Mouse (Mus musculus) G1E (cell line): Measurements from ENCODE around the gene Zc3h12d. TPM values are rescaled to one million over a fixed set of nuclear protein-coding genes. Genes with fewer than 3 reads are reported as not detected.

ENCODE experiments used
- ATAC-seq: 2 replicates; pipeline ENCODE4 v1.8.0; 2016; ENCODE audit warnings: mild to moderate bottlenecking; ENCODE audit not compliant: insufficient number of reproducible peaks, poor library complexity, low FRiP score, severe bottlenecking; ENCODE audit errors: extremely low read depth
- DNase-seq: peaks from one replicate; pipeline ENCODE4 v3.0.0; 2012; ENCODE audit warnings: low spot score
- H3K27me3 ChIP-seq: 2 replicates; pipeline ENCODE4 v1.6.1; 2012; ENCODE audit warnings: mild to moderate bottlenecking, low read length, inconsistent platforms; ENCODE audit not compliant: insufficient read depth
- H3K36me3 ChIP-seq: replicated peaks from 2 replicates; pipeline ENCODE3; 2012; ENCODE audit warnings: mild to moderate bottlenecking, inconsistent platforms
- H3K4me1 ChIP-seq: 2 replicates; pipeline ENCODE4 v1.6.1; 2012; ENCODE audit warnings: low read depth, low read length, inconsistent platforms, mixed read lengths; ENCODE audit not compliant: insufficient read depth
- H3K4me3 ChIP-seq: 2 replicates; pipeline ENCODE4 v1.5.1; 2012; ENCODE audit warnings: low read depth, mild to moderate bottlenecking, inconsistent platforms, low read length, moderate library complexity, mixed read lengths
- H3K9me3 ChIP-seq: replicated peaks from 2 replicates; pipeline ENCODE4 v1.6.1; 2012; ENCODE audit warnings: inconsistent platforms
- CTCF ChIP-seq: IDR thresholded peaks from 2 replicates; pipeline ENCODE4 v1.5.1; 2012; ENCODE audit warnings: low read depth, low read length, inconsistent platforms, mixed read lengths
- GATA1 ChIP-seq: IDR thresholded peaks from 2 replicates; pipeline ENCODE4 v1.6.1; 2012; ENCODE audit warnings: borderline replicate concordance, low read length, inconsistent platforms, mixed read lengths
- GATA2 ChIP-seq: IDR thresholded peaks from 2 replicates; pipeline ENCODE4 v1.6.1; 2012; ENCODE audit warnings: low read depth, low read length, inconsistent platforms, borderline replicate concordance
- POLR2AphosphoS5 ChIP-seq: IDR thresholded peaks from 2 replicates; pipeline ENCODE4 v1.6.1; 2012; ENCODE audit warnings: low read depth, low read length, inconsistent platforms; ENCODE audit not compliant: insufficient replicate concordance
- TAL1 ChIP-seq: conservative IDR thresholded peaks from 2 replicates; pipeline ENCODE4 v1.6.1; 2012; ENCODE audit warnings: low read depth, low read length, inconsistent platforms, mixed read lengths
- polyA plus RNA-seq: library from polyadenylated mRNA; stranded (reverse); fragments of >175 nt; gene quantifications from 2 replicates; pipeline ENCODE4 v1.2.3, GENCODE M21; 2012
- total RNA-seq, 2 experiments: library from RNA; stranded (forward) in 1 of 2; stranded (reverse) in 1 of 2; fragments of 200-1000 nt in 1 of 2; fragments of >200 nt in 1 of 2; fragmentation: Nextera tagmentation in 1 of 2; gene quantifications; 2 replicates each; pipeline ENCODE4 v1.2.3; 2014 to 2017

Zc3h12d gene
- total and polyA plus RNA-seq, 3 experiments: under 0.01 TPM; not detected in 2

- H3K4me3 ChIP-seq: no peak overlapping the region
- TF ChIP-seq GATA2: no peak
- no peak for TF ChIP-seq CTCF
- no peak for TF ChIP-seq POLR2AphosphoS5
- no peak for TF ChIP-seq GATA1
- no peak for TF ChIP-seq TAL1
- ATAC-seq: no peak
- H3K36me3 ChIP-seq: peaks cover 80% of the 10 kb centered on the region
- H3K9me3 ChIP-seq: no peaks in the 10 kb centered on the region
- no peak for DNase-seq
- H3K4me1 ChIP-seq: peaks cover 3% of the 10 kb centered on the region; the same call in 1 of the 2 replicates
- no peaks in the 10 kb centered on the region for H3K27me3 ChIP-seq
These were observed 7.5 kb upstream of the Zc3h12d start for GRCm38 (mm10) chr10:7824663-7825280.

- no peaks in the 10 kb centered on the region for H3K4me1 ChIP-seq
- no peak for ATAC-seq
- no peak for DNase-seq
- H3K36me3 ChIP-seq: peaks cover 75% of the 10 kb centered on the region
- H3K27me3 ChIP-seq: no peaks in the 10 kb centered on the region
- no peaks in the 10 kb centered on the region for H3K9me3 ChIP-seq
- H3K4me3 ChIP-seq: no peak overlapping the region
- no peak for TF ChIP-seq CTCF
- TF ChIP-seq TAL1: no peak
- no peak for TF ChIP-seq POLR2AphosphoS5
- TF ChIP-seq GATA2: no peak
- no peak for TF ChIP-seq GATA1
These were observed 7.0 kb upstream of the Zc3h12d start for GRCm38 (mm10) chr10:7825281-7825665.

DNA sequence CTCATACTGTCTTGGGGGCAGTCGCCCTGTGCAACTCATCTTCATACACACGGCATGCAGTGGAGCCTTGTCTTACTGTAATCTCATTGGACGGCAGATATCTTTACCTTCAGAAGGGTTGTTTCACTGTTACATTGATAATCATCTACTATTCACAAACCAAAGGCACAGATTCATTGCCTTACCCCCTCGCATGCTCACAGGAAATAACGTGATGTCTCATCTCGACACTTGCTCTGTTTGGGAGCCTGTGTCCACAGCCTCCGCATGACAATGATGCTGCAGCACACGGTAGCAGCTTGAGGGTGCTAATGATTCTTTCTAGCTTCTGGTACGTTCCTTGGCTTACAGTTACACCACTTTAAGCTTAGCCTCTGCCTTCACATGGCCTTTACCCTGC, 6.2 kb upstream of the Zc3h12d start:
- Histone ChIP-seq H3K27me3 (no peaks in the 10 kb centered on the region), H3K9me3 (no peaks in the 10 kb centered on the region), H3K36me3 (peaks cover 66% of the 10 kb centered on the region), H3K4me1 (no peaks in the 10 kb centered on the region), H3K4me3 (no peak overlapping the region)
- ATAC-seq: no peak
- DNase-seq: no peak
- no peak for TF ChIP-seq POLR2AphosphoS5
- TF ChIP-seq CTCF: no peak
- TF ChIP-seq GATA1: no peak
- no peak for TF ChIP-seq TAL1
- TF ChIP-seq GATA2: no peak

DNA sequence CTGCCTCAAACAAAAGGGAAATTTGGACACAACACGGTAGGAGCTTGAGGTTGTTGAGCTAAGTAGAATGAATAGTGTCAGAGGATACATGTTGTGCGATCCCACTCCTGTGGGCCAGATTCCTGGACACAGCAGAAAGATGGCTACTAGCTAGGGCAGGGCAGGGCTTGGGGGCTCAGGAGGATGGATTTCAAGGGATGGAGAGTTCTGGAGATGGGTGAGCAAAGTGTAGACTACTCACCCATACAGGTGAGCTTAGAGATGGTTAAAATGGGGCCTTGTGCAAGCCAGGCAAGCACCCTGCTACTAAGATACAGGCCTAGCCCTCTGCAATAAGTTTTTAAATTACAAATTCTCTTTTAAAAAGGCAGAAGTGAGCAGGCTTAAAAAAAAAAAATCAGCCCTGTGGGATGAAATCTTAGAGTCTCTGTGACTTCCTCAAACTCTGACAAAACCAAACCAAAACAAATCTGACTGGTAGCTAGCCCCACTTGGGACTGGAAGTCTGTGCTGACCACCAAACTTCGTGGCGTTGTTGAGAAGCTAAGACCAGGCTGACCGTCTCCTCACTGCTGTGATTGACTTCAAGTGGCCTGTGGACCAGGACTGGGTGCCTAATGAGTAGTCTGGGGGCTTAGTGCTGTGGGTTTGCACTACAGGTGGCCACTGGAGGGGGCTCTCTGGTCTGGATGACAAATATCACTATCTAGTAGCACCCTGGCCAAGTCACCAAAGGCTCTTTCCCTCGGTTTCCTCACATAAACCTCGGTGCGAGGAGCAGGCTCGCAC, 1.3 kb downstream of the Zc3h12d start:
- peaks cover 10% of the 10 kb centered on the region for H3K27me3 ChIP-seq
- no peak overlapping the region for H3K4me3 ChIP-seq
- no peak for ATAC-seq
- H3K9me3 ChIP-seq: no peaks in the 10 kb centered on the region
- H3K4me1 ChIP-seq: no peaks in the 10 kb centered on the region
- H3K36me3 ChIP-seq: peaks cover 5% of the 10 kb centered on the region
- no peak for DNase-seq
- no peak for TF ChIP-seq POLR2AphosphoS5
- no peak for TF ChIP-seq GATA1
- TF ChIP-seq GATA2: no peak
- no peak for TF ChIP-seq TAL1
- TF ChIP-seq CTCF: no peak

- no peak overlapping the region for H3K4me3 ChIP-seq
- H3K9me3 ChIP-seq: no peaks in the 10 kb centered on the region
- DNase-seq (no peak), ATAC-seq (no peak)
- H3K27me3 ChIP-seq: peaks cover 10% of the 10 kb centered on the region
- no peaks in the 10 kb centered on the region for H3K36me3 ChIP-seq
- no peak for TF ChIP-seq TAL1
- H3K4me1 ChIP-seq: no peaks in the 10 kb centered on the region
These were observed 2.5 kb downstream of the Zc3h12d start for GRCm38 (mm10) chr10:7834671-7835225.

DNA sequence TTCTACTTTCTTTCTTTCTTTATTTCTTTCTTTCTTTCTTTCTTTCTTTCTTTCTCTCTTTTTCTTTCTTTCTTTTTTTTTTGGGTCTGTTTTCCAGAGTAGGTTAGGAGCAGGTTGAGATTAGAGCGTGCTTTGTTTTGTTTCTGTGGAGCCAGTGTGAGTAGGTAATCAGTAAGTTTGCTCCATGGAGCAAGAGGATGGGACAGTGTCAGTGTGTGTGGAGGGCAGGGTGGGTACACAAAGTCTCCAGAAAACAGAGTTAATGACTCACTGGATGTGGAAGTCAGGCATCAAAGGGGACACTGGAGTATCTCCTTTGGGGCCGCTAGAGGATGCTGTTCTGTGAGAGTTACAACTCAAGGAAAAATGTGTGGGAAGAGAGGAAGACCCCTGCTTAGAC, 4.6 kb downstream of the Zc3h12d start:
- Histone ChIP-seq H3K9me3 (no peaks in the 10 kb centered on the region), H3K4me1 (no peaks in the 10 kb centered on the region), H3K27me3 (peaks cover 10% of the 10 kb centered on the region), H3K4me3 (no peak overlapping the region), H3K36me3 (no peaks in the 10 kb centered on the region)
- no peak for TF ChIP-seq CTCF
- no peak for TF ChIP-seq GATA2
- no peak for TF ChIP-seq POLR2AphosphoS5
- no peak for TF ChIP-seq GATA1
- no peak for TF ChIP-seq TAL1
- DNase-seq (no peak), ATAC-seq (no peak)
